Mouse (Mus musculus): ENCODE data around the gene Msh6. TPM values are rescaled to one million over a fixed set of nuclear protein-coding genes. Genes with fewer than 3 reads are reported as not detected.

Msh6 gene
- total and polyA plus RNA-seq, 2 experiments from 2014 or later = 17.6 to 21.9 TPM

DNA sequence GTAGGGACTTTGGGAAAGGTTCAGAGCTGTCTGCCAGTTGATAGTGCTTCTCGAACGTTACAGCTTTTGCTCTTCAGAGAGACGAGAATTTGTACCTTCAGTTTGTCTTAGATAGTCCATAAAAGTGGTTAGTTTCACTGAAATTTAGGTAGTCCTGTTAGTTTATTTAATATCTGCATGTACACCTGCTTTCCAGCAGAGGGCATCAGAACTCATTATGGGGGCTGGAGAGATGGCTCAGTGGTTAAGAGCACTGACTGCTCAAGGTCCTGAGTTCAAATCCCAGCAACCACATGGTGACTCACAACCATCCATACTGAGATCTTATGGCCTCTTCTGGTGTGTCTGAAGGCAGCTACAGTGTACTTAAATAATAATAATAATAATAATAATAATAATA lies 7.2 kb downstream of the Msh6 start:
- H3K9ac ChIP-seq (replicated peaks; ENCODE audit: low read length, poor library complexity, severe bottlenecking) = no peak overlapping the region
- peaks cover 9% of the 10 kb centered on the region for H3K36me3 ChIP-seq (ENCODE audit: insufficient read depth, low read length)
- WGBS = 93% methylated on average over 3 of the region's 3 CpGs
- ATAC-seq (ENCODE audit: low FRiP score) (no peak), DNase-seq (ENCODE audit: low spot score) (no peak)
- H3K4me3 ChIP-seq (ENCODE audit: low read depth, low read length) = no peak overlapping the region
- peak; percentile 62 for TF ChIP-seq CTCF (IDR thresholded peaks at IDR 0.05)
- no peaks in the 10 kb centered on the region for H3K9me3 ChIP-seq (ENCODE audit: low read length)
- H3K27ac ChIP-seq (ENCODE audit: low read depth, low read length) = no peak overlapping the region
- H3K4me2 ChIP-seq (ENCODE audit: low read depth, low read length, poor library complexity, severe bottlenecking) = no peak overlapping the region
- no peaks in the 10 kb centered on the region for H3K4me1 ChIP-seq (ENCODE audit: insufficient read depth, low read length)
- H3K27me3 ChIP-seq (ENCODE audit: insufficient read depth, low read length) = no peaks in the 10 kb centered on the region

DNA sequence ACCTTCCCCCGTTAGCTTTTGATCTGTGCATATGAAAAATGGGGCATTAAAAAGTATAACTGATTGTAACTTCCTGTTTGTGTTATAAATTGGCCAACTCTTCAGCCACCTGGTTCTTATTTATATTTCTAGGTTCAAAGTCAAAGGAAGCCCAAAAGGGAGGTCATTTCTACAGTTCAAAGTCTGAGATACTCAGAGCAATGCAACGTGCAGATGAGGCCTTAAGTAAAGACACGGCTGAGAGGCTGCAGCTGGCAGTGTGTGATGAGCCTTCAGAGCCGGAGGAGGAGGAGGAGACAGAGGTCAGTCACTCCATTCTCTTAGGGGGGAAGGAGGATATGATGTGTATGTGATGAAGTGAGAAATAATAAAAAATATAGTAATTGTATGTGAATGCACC lies 8.5 kb downstream of the Msh6 start:
- Histone ChIP-seq H3K4me1 (ENCODE audit: insufficient read depth, low read length) (no peaks in the 10 kb centered on the region), H3K27me3 (ENCODE audit: insufficient read depth, low read length) (no peaks in the 10 kb centered on the region), H3K4me3 (ENCODE audit: low read depth, low read length) (no peak overlapping the region), H3K9ac (replicated peaks; ENCODE audit: low read length, poor library complexity, severe bottlenecking) (no peak overlapping the region), H3K36me3 (ENCODE audit: insufficient read depth, low read length) (peaks cover 12% of the 10 kb centered on the region), H3K27ac (ENCODE audit: low read depth, low read length) (no peak overlapping the region), H3K4me2 (ENCODE audit: low read depth, low read length, poor library complexity, severe bottlenecking) (no peak overlapping the region), H3K9me3 (ENCODE audit: low read length) (no peaks in the 10 kb centered on the region)
- ATAC-seq (ENCODE audit: low FRiP score) = no peak
- no peak for TF ChIP-seq CTCF (IDR thresholded peaks at IDR 0.05)
- 70% methylated on average over 4 of the region's 4 CpGs for WGBS
- no peak for DNase-seq (ENCODE audit: low spot score)

DNA sequence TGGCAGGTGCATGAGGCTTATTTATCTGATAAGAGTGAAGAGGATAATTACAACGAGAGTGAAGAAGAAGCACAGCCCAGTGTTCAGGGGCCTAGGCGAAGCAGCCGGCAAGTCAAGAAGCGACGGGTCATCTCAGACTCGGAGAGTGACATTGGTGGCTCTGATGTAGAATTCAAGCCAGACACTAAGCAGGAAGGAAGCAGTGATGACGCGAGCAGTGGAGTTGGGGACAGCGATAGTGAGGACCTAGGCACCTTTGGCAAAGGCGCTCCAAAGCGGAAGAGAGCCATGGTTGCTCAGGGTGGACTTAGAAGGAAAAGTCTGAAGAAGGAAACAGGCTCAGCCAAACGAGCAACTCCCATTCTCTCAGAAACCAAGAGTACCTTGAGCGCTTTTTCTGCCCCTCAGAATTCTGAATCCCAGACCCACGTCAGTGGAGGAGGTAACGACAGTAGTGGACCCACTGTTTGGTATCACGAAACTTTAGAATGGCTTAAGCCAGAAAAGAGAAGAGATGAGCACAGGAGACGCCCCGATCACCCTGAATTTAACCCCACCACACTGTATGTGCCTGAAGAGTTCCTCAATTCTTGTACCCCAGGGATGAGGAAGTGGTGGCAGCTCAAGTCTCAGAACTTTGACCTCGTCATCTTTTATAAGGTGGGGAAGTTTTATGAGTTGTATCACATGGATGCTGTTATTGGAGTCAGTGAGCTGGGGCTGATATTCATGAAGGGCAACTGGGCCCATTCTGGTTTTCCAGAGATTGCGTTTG lies 9.8 kb downstream of the Msh6 start:
- Histone ChIP-seq H3K9ac (replicated peaks; ENCODE audit: low read length, poor library complexity, severe bottlenecking) (no peak overlapping the region), H3K27ac (ENCODE audit: low read depth, low read length) (no peak overlapping the region), H3K36me3 (ENCODE audit: insufficient read depth, low read length) (peaks cover 19% of the 10 kb centered on the region), H3K27me3 (ENCODE audit: insufficient read depth, low read length) (no peaks in the 10 kb centered on the region), H3K4me2 (ENCODE audit: low read depth, low read length, poor library complexity, severe bottlenecking) (no peak overlapping the region), H3K4me3 (ENCODE audit: low read depth, low read length) (no peak overlapping the region), H3K9me3 (ENCODE audit: low read length) (no peaks in the 10 kb centered on the region), H3K4me1 (ENCODE audit: insufficient read depth, low read length) (no peaks in the 10 kb centered on the region)
- TF ChIP-seq CTCF (IDR thresholded peaks at IDR 0.05) = no peak
- no peak for DNase-seq (ENCODE audit: low spot score)
- 94% methylated on average over 20 of the region's 20 CpGs for WGBS
- no peak for ATAC-seq (ENCODE audit: low FRiP score)

DNA sequence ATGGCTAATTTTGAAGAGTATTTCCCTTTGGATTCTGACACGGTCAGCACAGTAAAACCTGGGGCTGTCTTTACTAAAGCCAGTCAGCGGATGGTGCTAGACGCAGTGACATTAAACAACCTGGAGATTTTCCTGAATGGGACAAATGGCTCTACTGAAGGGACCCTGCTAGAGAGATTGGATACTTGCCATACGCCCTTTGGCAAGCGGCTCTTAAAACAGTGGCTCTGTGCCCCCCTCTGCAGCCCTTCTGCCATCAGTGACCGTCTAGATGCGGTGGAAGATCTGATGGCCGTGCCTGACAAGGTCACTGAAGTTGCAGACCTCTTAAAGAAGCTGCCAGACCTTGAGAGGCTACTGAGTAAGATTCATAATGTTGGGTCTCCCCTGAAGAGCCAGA lies 11.1 kb downstream of the Msh6 start:
- Histone ChIP-seq H3K4me1 (ENCODE audit: insufficient read depth, low read length) (no peaks in the 10 kb centered on the region), H3K4me2 (ENCODE audit: low read depth, low read length, poor library complexity, severe bottlenecking) (no peak overlapping the region), H3K36me3 (ENCODE audit: insufficient read depth, low read length) (peaks cover 28% of the 10 kb centered on the region), H3K4me3 (ENCODE audit: low read depth, low read length) (no peak overlapping the region), H3K27me3 (ENCODE audit: insufficient read depth, low read length) (no peaks in the 10 kb centered on the region), H3K9me3 (ENCODE audit: low read length) (no peaks in the 10 kb centered on the region), H3K9ac (replicated peaks; ENCODE audit: low read length, poor library complexity, severe bottlenecking) (no peak overlapping the region), H3K27ac (ENCODE audit: low read depth, low read length) (no peak overlapping the region)
- TF ChIP-seq CTCF (IDR thresholded peaks at IDR 0.05) = no peak
- WGBS = 78% methylated on average over 8 of the region's 8 CpGs
- ATAC-seq (ENCODE audit: low FRiP score) = no peak
- peak; percentile 43 for DNase-seq (ENCODE audit: low spot score)

DNA sequence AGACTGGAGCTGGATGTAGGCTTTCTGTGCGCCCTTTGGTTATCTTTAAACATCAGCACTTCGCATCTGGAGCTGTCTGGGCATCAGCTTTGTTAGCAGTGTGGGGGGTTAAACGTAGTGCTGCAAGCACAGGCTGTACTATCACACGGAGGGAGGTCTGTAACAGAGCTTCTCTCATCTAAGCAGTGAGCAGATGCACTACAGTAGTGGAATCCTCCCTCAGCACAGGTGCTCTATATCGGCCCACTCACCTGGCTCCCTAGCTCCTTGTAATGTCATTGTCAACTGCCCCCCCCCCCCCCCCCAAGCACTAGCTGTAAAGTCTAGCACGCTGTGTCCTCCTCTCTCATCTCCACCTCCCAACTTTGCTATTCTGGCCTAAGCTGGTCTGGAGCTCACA lies 12.6 kb downstream of the Msh6 start:
- H3K27ac ChIP-seq (ENCODE audit: low read depth, low read length) = peak overlapping the region; percentile 7; the same call in 1 of the 2 replicates
- no peak for ATAC-seq (ENCODE audit: low FRiP score)
- H3K9me3 ChIP-seq (ENCODE audit: low read length) = no peaks in the 10 kb centered on the region
- no peaks in the 10 kb centered on the region for H3K27me3 ChIP-seq (ENCODE audit: insufficient read depth, low read length)
- no peak overlapping the region for H3K4me2 ChIP-seq (ENCODE audit: low read depth, low read length, poor library complexity, severe bottlenecking)
- 57% methylated on average over 6 of the region's 6 CpGs for WGBS
- no peaks in the 10 kb centered on the region for H3K4me1 ChIP-seq (ENCODE audit: insufficient read depth, low read length)
- H3K4me3 ChIP-seq (ENCODE audit: low read depth, low read length) = no peak overlapping the region
- TF ChIP-seq CTCF (IDR thresholded peaks at IDR 0.05) = no peak
- no peak for DNase-seq (ENCODE audit: low spot score)
- no peak overlapping the region for H3K9ac ChIP-seq (replicated peaks; ENCODE audit: low read length, poor library complexity, severe bottlenecking)
- H3K36me3 ChIP-seq (ENCODE audit: insufficient read depth, low read length) = peaks cover 38% of the 10 kb centered on the region

DNA sequence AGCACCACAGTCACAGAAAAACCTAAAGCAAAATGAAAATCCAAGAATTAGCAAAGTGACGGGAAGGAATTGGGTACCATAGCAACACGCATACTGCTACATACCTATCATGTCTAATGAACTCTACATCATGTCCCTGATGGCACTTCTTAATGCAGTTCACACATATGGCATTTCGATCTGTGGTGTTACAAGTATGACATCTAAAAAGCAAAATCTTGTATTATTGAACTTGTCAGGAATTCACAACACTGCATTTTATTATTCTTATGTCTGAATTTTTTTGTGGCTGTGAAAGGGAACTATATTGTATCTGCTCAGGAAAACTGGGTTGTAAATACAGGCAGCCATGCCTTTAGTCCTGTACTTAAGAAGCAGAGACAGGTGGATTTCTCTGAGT lies 17.3 kb downstream of the Msh6 start:
- Histone ChIP-seq H3K27me3 (ENCODE audit: insufficient read depth, low read length) (no peaks in the 10 kb centered on the region), H3K9ac (replicated peaks; ENCODE audit: low read length, poor library complexity, severe bottlenecking) (no peak overlapping the region), H3K9me3 (ENCODE audit: low read length) (no peaks in the 10 kb centered on the region), H3K27ac (ENCODE audit: low read depth, low read length) (no peak overlapping the region), H3K4me2 (ENCODE audit: low read depth, low read length, poor library complexity, severe bottlenecking) (no peak overlapping the region), H3K4me3 (ENCODE audit: low read depth, low read length) (no peak overlapping the region), H3K4me1 (ENCODE audit: insufficient read depth, low read length) (no peaks in the 10 kb centered on the region), H3K36me3 (ENCODE audit: insufficient read depth, low read length) (peaks cover 54% of the 10 kb centered on the region)
- no peak for TF ChIP-seq CTCF (IDR thresholded peaks at IDR 0.05)
- 78% methylated on average over 3 of the region's 3 CpGs for WGBS
- ATAC-seq (ENCODE audit: low FRiP score) (no peak), DNase-seq (ENCODE audit: low spot score) (no peak)
